Mouse (Mus musculus) MEL (cell line): ENCODE measurements around the gene Zfp512b.

Experiments used
- CTCF ChIP-seq, 3 experiments: IDR thresholded peaks in 2 of 3; conservative IDR thresholded peaks in 1 of 3; 2 replicates each; pipeline ENCODE4 v1.5.1; 2011 to 2012; ENCODE audit warnings: low read length in 3 of 3, low read depth in 2 of 3, mild to moderate bottlenecking in 2 of 3, improper control_type of control experiment in 1 of 3, inconsistent platforms in 1 of 3, mixed read lengths in 1 of 3, moderate library complexity in 1 of 3; ENCODE audit not compliant: control insufficient read depth in 1 of 3, insufficient read depth in 1 of 3, poor library complexity in 1 of 3, severe bottlenecking in 1 of 3
- MAFK ChIP-seq: IDR thresholded peaks from 2 replicates; pipeline ENCODE4 v1.6.1; 2011; ENCODE audit warnings: low read depth, mild to moderate bottlenecking, low read length, improper control_type of control experiment, borderline replicate concordance
- MAZ ChIP-seq: IDR thresholded peaks from 2 replicates; pipeline ENCODE4 v1.6.1; 2012; ENCODE audit warnings: low read depth, mild to moderate bottlenecking, inconsistent platforms, low read length, improper control_type of control experiment
- POLR2A ChIP-seq, 2 experiments: IDR thresholded peaks; 2 replicates each; pipeline ENCODE4 v1.6.1; 2011 to 2012; ENCODE audit warnings: low read length in 2 of 2, mild to moderate bottlenecking in 2 of 2, control low read depth in 1 of 2, improper control_type of control experiment in 1 of 2, low read depth in 1 of 2, moderate library complexity in 1 of 2; ENCODE audit not compliant: control insufficient read depth in 1 of 2, insufficient read depth in 1 of 2, poor library complexity in 1 of 2
- RCOR1 ChIP-seq: IDR thresholded peaks from 2 replicates; pipeline ENCODE4 v1.6.1; 2012; ENCODE audit warnings: low read depth, mild to moderate bottlenecking, inconsistent platforms, low read length, improper control_type of control experiment
- ZC3H11A ChIP-seq: IDR thresholded peaks from 2 replicates; pipeline ENCODE4 v1.6.1; 2012; ENCODE audit warnings: low read depth, mild to moderate bottlenecking, inconsistent platforms, low read length, improper control_type of control experiment
- ZMIZ1 ChIP-seq: IDR thresholded peaks from 2 replicates; pipeline ENCODE4 v1.6.1; 2012; ENCODE audit warnings: low read depth, mild to moderate bottlenecking, inconsistent platforms, low read length, improper control_type of control experiment, moderate library complexity

GRCm38 (mm10) chr2:181583460-181584257 is 8.9 kb downstream of the Zfp512b start:
- no peak for TF ChIP-seq CTCF (IDR thresholded peaks at IDR 0.05 in 2 of 3, conservative IDR thresholded peaks at IDR 0.05 in 1 of 3; ENCODE audit: control insufficient read depth in 1 of 3, insufficient read depth in 1 of 3, low read depth in 2 of 3, low read length in 3 of 3, poor library complexity in 1 of 3, severe bottlenecking in 1 of 3)
- TF ChIP-seq MAFK: no peak
- no peak for TF ChIP-seq ZC3H11A
- TF ChIP-seq MAZ: no peak
- no peak for TF ChIP-seq POLR2A (IDR thresholded peaks at IDR 0.05; ENCODE audit: control insufficient read depth in 1 of 2, insufficient read depth in 1 of 2, low read depth in 1 of 2, low read length in 2 of 2, poor library complexity in 1 of 2)
- TF ChIP-seq ZMIZ1: no peak
- TF ChIP-seq RCOR1: no peak
